In the genomic region with DNA sequence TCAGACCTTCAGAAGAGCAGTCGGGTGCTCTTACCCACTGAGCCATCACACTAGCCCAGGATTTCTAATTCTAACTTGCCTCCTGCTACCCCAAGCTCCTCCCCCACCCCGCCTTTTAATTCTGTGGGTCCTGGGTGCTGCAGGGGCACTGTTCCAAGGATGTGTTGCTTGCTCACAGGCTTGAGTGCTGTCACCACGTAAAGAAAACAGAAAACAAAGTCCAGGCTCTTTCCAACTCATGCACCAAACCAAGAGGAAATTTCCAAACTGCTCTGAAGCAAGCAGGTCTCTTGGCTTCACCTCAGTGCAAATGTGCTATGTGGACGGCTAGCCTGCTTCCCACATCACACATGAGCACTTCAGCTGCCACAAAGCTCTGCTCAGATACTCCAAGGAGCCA, we compare ENCODE assay signal across 17 mouse cellular contexts. TPM values are rescaled to one million over a fixed set of nuclear protein-coding genes. Genes with fewer than 3 reads are reported as not detected.
DNase-seq lines count a peak whose midpoint lies in the region; ATAC-seq and TF ChIP-seq lines count a peak whose summit lies in the region.
"Had no signal": no experiment of that assay in that cellular context is flagged by ENCODE, and none has a peak within 500 bp of the region (broad histone marks: within the 10 kb centered on the region; RNA-seq: fewer than 3 reads in every experiment).

No protein-coding gene starts in this region.

- peak overlapping the region; percentile 3; the same call in 1 of the 2 replicates for H3K27ac ChIP-seq in intestine, embryonic 16.5 days (ENCODE audit: low read length)
- H3K27ac ChIP-seq in intestine, embryonic 15.5 days = no peak overlapping the region
- no peak overlapping the region for H3K27ac ChIP-seq in forebrain, postnatal 0 days (ENCODE audit: low read depth, low read length)
- H3K27ac ChIP-seq: forebrain, embryonic 15.5 days; heart, embryonic 13.5 days; hindbrain, embryonic 14.5 days; limb, embryonic 13.5 days; midbrain, embryonic 13.5 days had no signal

- DNase-seq in 3T3-L1 (ENCODE audit: low read depth, low spot score) = peak; percentile 34
- peak; percentile 36 for DNase-seq in ES-CJ7 (ENCODE audit: low read depth, low spot score)
- peak; percentile 49 for DNase-seq in kidney, adult 9 months
- DNase-seq in forebrain, postnatal 0 days = no peak
- DNase-seq in left cerebral cortex, adult 9 months (ENCODE audit: low spot score in 2 of 2) = no peak
- DNase-seq: cerebellum, adult 18-20 months; gastrocnemius, postnatal 14 days; lung, postnatal 14 days had no signal

- WGBS in intestine, embryonic 16.5 days = 63% methylated on average over 4 of the region's 4 CpGs
- WGBS in intestine, embryonic 15.5 days = 72% methylated on average over 4 of the region's 4 CpGs
- 67% methylated on average over 4 of the region's 4 CpGs for WGBS in forebrain, postnatal 0 days

- TF ChIP-seq CTCF in forebrain, postnatal 0 days (IDR thresholded peaks at IDR 0.05; ENCODE audit: low read depth) = no peak

- peaks cover 20% of the 10 kb centered on the region for H3K36me3 ChIP-seq in intestine, embryonic 16.5 days (ENCODE audit: control insufficient read depth, insufficient read depth, low read length)
- peaks cover 40% of the 10 kb centered on the region for H3K36me3 ChIP-seq in intestine, embryonic 15.5 days
- peaks cover 51% of the 10 kb centered on the region for H3K36me3 ChIP-seq in forebrain, postnatal 0 days (ENCODE audit: insufficient read depth)

- H3K9ac ChIP-seq in intestine, embryonic 16.5 days (ENCODE audit: low read depth, low read length) = no peak overlapping the region
- H3K9ac ChIP-seq in intestine, embryonic 15.5 days = no peak overlapping the region
- H3K9ac ChIP-seq in forebrain, postnatal 0 days = no peak overlapping the region
- H3K9ac ChIP-seq: forebrain, embryonic 15.5 days; heart, embryonic 13.5 days; hindbrain, embryonic 14.5 days; limb, embryonic 13.5 days; midbrain, embryonic 13.5 days had no signal

- H3K4me2 ChIP-seq in intestine, embryonic 16.5 days (ENCODE audit: low read depth, low read length) = no peak overlapping the region
- no peak overlapping the region for H3K4me2 ChIP-seq in intestine, embryonic 15.5 days (replicated peaks)
- H3K4me2 ChIP-seq in forebrain, postnatal 0 days (ENCODE audit: low read depth) = no peak overlapping the region
- H3K4me2 ChIP-seq: forebrain, embryonic 15.5 days; heart, embryonic 13.5 days; hindbrain, embryonic 14.5 days; limb, embryonic 13.5 days; midbrain, embryonic 13.5 days had no signal

- peaks cover 13% of the 10 kb centered on the region for H3K4me1 ChIP-seq in intestine, embryonic 16.5 days (ENCODE audit: control insufficient read depth, insufficient read depth, low read length)
- peaks cover 21% of the 10 kb centered on the region for H3K4me1 ChIP-seq in intestine, embryonic 15.5 days (replicated peaks)
- H3K4me1 ChIP-seq in forebrain, postnatal 0 days (ENCODE audit: insufficient read depth) = peaks cover 9% of the 10 kb centered on the region

- no peak for ATAC-seq in intestine, embryonic 16.5 days
- no peak for ATAC-seq in intestine, embryonic 15.5 days
- ATAC-seq in forebrain, postnatal 0 days = no peak
- ATAC-seq: forebrain, embryonic 15.5 days; midbrain, embryonic 13.5 days had no signal

- no peaks in the 10 kb centered on the region for H3K9me3 ChIP-seq in intestine, embryonic 16.5 days (ENCODE audit: control insufficient read depth, low read length)
- H3K9me3 ChIP-seq in intestine, embryonic 15.5 days = no peaks in the 10 kb centered on the region
- no peaks in the 10 kb centered on the region for H3K9me3 ChIP-seq in forebrain, postnatal 0 days (ENCODE audit: low read length)
- H3K9me3 ChIP-seq: forebrain, embryonic 15.5 days; heart, embryonic 13.5 days; limb, embryonic 13.5 days; midbrain, embryonic 13.5 days had no signal

- no peaks in the 10 kb centered on the region for H3K27me3 ChIP-seq in intestine, embryonic 16.5 days (replicated peaks; ENCODE audit: control insufficient read depth, insufficient read depth, low read length)
- H3K27me3 ChIP-seq in intestine, embryonic 15.5 days (replicated peaks) = no peaks in the 10 kb centered on the region
- H3K27me3 ChIP-seq in forebrain, postnatal 0 days (ENCODE audit: insufficient read depth, low read length) = no peaks in the 10 kb centered on the region
- H3K27me3 ChIP-seq: CH12.LX; forebrain, embryonic 15.5 days; heart, embryonic 13.5 days; limb, embryonic 13.5 days; midbrain, embryonic 13.5 days had no signal

- H3K4me3 ChIP-seq in intestine, embryonic 16.5 days (ENCODE audit: low read length) = no peak overlapping the region
- no peak overlapping the region for H3K4me3 ChIP-seq in intestine, embryonic 15.5 days (replicated peaks)
- H3K4me3 ChIP-seq in forebrain, postnatal 0 days (ENCODE audit: low read depth, low read length) = no peak overlapping the region
- H3K4me3 ChIP-seq: forebrain, embryonic 15.5 days; heart, embryonic 13.5 days; limb, embryonic 13.5 days; midbrain, embryonic 13.5 days had no signal

RNA-seq across cellular contexts. Expression of a gene that starts 3.3 kb away (rescaled TPM):
- polyA plus RNA-seq in intestine, embryonic 16.5 days (2015; fragmentation: Nextera tagmentation; extraction: Ambion mirVana) = 238 and 263 TPM in 2 replicates
- 278 and 287 TPM in 2 replicates for polyA plus RNA-seq in intestine, embryonic 15.5 days (2015; fragmentation: Nextera tagmentation; extraction: Ambion mirVana)
- total RNA-seq in forebrain, postnatal 0 days (2014; rRNA removed) = 86.4 and 102 TPM in 2 replicates
- polyA plus RNA-seq in forebrain, postnatal 0 days (2015; fragmentation: Nextera tagmentation; extraction: Ambion mirVana) = 264 and 273 TPM in 2 replicates

RNA-seq across cellular contexts. Expression of a gene that starts 18.3 kb away (rescaled TPM):
- 12.2 and 12.5 TPM in 2 replicates for polyA plus RNA-seq in intestine, embryonic 16.5 days (2015; fragmentation: Nextera tagmentation; extraction: Ambion mirVana)
- 9.5 and 20.6 TPM in 2 replicates for polyA plus RNA-seq in intestine, embryonic 15.5 days (2015; fragmentation: Nextera tagmentation; extraction: Ambion mirVana)
- total RNA-seq in forebrain, postnatal 0 days (2014; rRNA removed) = 18.6 and 20.2 TPM in 2 replicates
- polyA plus RNA-seq in forebrain, postnatal 0 days (2015; fragmentation: Nextera tagmentation; extraction: Ambion mirVana) = 16.3 and 22.3 TPM in 2 replicates

RNA-seq across cellular contexts. Expression of a gene that starts 22.2 kb away (rescaled TPM):
- polyA plus RNA-seq in intestine, embryonic 16.5 days (2015; fragmentation: Nextera tagmentation; extraction: Ambion mirVana) = 0.31 and 0.39 TPM in 2 replicates
- 0.15 and 0.16 TPM in 2 replicates for polyA plus RNA-seq in intestine, embryonic 15.5 days (2015; fragmentation: Nextera tagmentation; extraction: Ambion mirVana)
- total RNA-seq in forebrain, postnatal 0 days (2014; rRNA removed) = not detected in 2 replicates
- polyA plus RNA-seq in forebrain, postnatal 0 days (2015; fragmentation: Nextera tagmentation; extraction: Ambion mirVana) = 0.28 TPM in 1 of 2 replicates, not detected in the other
- total RNA-seq: common myeloid progenitor, adult 5-6 weeks; gastrocnemius, postnatal 14 days had no signal
- polyA plus RNA-seq: forebrain, embryonic 15.5 days; heart, embryonic 13.5 days; limb, embryonic 13.5 days; midbrain, embryonic 13.5 days had no signal

Comparison
In these comparisons a context has a peak if more than half of its experiments do, and no peak if none do; other contexts are left out.
1. DNase-seq: peak in 3T3-L1 (single experiment), ES-CJ7 (single experiment) and kidney, adult 9 months (single experiment); none in forebrain, postnatal 0 days (single experiment) and left cerebral cortex, adult 9 months (0 of 2).